Mouse (Mus musculus) heart, postnatal 4 days (tissue): ENCODE data around the gene Tnni3k. TPM values are rescaled to one million over a fixed set of nuclear protein-coding genes. Genes with fewer than 3 reads are reported as not detected.

Experiments
- DNase-seq: peaks from one replicate; pipeline ENCODE4 v3.0.0; 2021
- total RNA-seq, 2 experiments: library from RNA; stranded (reverse); gene quantifications; 2 replicates each; pipeline ENCODE4 v1.2.3; 2021

Tnni3k gene
- total RNA-seq, 2 experiments from 2014 or later: 116 to 120 TPM

GRCm38 (mm10) chr3:154761108-154761507, 294.1 kb downstream of the Tnni3k start:
- DNase-seq: no peak

- no peak for DNase-seq
Observed at GRCm38 (mm10) chr3:154758089-154758488, 297.1 kb downstream of the Tnni3k start.

GRCm38 (mm10) chr3:154755225-154755624, 300.0 kb downstream of the Tnni3k start:
- DNase-seq: no peak

DNA sequence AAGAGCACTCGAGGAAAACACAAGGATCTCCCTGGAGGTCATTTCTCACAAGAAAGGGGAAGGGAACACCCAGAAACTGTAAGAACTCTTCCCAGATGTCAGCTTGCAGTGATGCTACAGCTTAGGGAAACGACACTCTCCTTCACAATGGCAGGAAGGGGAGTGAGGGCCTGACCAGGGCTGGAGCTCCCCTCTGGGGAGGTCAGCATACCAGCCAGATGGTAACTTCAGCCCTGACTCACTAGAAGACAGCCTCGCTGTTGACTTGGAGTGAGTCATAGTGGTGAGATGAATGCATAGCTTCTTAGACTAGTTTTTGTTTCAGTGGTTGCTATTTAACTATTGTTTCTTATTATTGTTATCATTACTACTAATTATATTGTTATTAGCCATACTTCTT, 300.7 kb downstream of the Tnni3k start:
- peak; percentile 29 for DNase-seq

DNA sequence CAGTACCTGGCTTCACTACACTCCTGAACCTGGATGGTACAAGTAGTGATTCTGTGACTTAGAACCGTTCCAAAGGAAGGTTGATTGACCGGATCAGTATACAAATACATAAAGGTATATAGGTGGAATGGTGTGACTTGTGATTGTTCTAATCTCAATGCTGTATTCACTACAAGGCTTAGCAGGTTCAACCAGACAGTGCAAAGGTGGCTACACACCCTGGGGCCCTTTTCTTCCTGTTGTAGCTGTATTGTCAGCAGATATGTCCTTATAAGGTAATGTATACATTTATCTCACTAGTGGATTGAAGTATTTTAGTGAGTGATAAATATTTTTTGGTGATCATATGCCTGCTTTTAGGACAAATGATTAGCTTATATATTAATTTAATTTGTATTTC, 310.9 kb downstream of the Tnni3k start:
- DNase-seq: no peak

- no peak for DNase-seq
Observed at GRCm38 (mm10) chr3:154742927-154743326, 312.3 kb downstream of the Tnni3k start.

DNA sequence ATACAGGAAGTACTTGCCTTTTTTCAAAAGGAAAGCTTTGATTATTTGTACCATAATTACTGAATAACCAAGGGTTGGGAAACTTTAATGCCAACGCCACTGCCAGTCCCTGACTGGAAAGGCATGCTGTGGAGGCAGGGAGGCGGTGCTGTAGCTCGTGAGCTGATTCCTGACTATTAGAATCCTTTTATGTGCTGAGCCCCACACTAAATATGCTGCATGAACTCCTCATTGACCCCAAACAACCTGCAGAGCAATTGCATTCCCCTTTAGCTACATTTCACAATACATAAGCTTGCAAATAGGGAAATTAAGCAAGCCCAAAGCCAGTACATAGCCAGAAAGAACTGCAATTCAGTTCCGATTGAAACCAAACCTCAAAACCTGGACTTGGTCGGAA, 313.7 kb downstream of the Tnni3k start:
- no peak for DNase-seq

Other genes starting within 250 kb of the Tnni3k start
- gene Fpgt, start 38.0 kb upstream of the Tnni3k start, total RNA-seq: 10 to 100 TPM; 10.5 to 11.6 TPM
- gene Lrriq3, start 38.0 kb upstream of the Tnni3k start, total RNA-seq: under 1 TPM; 0.32 to 0.33 TPM